Mouse (Mus musculus): ENCODE measurements around the gene Plcxd2.

Plcxd2 gene

DNA sequence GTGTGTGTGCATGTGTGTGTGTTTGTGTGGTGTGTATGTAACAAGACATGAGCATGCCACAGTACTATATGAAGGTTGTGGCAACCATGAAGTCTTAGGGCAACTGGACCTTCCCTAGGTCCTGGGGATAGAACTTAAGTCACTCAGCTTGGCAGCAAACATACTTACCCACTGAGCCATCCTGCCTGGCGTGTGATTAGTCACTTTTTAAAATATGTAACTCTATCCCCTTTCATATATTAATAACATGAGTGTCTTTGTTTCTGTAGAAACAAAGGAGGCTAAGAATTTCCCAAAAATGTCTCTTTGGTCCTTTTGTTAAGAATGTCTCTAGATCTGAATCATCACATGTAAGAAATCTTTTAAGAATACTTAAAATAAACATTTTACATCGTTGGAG is 72.6 kb downstream of the Plcxd2 start:
- DNase-seq (ENCODE audit: low spot score in 2 of 2) = no peak

- DNase-seq (ENCODE audit: low spot score in 2 of 2) = no peak
Observed at GRCm38 (mm10) chr16:45936521-45936920, 73.5 kb downstream of the Plcxd2 start.

GRCm38 (mm10) chr16:45935956-45936483 is 74.0 kb downstream of the Plcxd2 start:
- no peak for DNase-seq (ENCODE audit: low spot score in 2 of 2)

DNA sequence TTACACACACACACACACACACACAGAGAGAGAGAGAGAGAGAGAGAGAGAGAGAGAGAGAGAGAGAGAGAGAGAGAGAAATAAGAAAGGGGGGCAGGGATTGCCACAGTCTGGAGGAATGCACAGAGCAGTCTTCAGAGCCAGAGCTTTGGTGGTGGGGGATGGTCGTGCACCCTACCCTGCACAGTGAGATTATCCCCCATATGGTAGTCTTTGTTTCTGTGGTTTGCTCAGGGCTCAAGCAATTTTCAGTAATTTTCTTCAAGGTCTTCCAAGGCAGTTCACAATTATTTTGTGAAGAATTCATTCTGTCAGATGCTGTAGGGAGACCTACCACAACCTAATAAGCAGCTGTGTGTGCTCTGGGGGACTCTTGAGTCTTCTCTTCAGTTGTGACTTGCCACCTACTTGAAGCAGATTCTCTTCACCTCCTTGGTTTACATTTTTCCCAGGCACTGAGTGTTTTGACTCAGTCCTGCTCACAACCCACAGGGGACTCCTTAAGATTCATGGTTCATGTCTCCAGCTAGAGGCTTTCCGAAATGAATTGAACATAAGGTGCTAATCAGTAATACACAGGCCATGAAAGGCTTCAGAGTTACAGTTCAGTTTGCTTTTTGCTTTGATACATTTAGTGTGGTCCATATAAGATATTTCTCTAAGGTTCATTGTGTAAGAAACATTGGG is 75.2 kb downstream of the Plcxd2 start:
- no peak for DNase-seq (ENCODE audit: low spot score in 2 of 2)

- DNase-seq (ENCODE audit: low spot score in 2 of 2) = peak in 1 of 2 experiments; percentile 11
Observed at GRCm38 (mm10) chr16:45930308-45930707, 79.7 kb downstream of the Plcxd2 start.

GRCm38 (mm10) chr16:45928090-45928489 is 81.9 kb downstream of the Plcxd2 start:
- DNase-seq (ENCODE audit: low spot score in 2 of 2) = no peak

DNA sequence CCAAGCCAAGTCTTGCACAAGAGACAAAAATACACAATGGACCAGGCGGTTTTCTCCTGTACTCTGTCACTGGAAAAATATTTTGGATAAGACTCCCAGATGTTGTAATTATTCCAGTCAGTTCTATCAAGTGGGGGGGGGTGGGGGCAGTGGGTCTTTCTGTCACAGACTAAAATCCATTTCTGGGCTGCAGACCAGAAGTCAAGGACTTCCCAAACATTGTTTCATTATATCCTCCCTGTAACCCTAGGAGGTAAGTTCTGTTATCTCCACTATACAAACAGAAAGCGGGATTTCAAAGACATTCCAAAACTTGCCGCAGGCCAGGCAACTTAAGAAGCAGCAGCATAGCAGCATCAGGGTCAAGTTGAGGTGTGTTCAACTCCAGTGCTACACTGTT is 82.4 kb downstream of the Plcxd2 start:
- DNase-seq (ENCODE audit: low spot score in 2 of 2) = no peak

GRCm38 (mm10) chr16:45926875-45927274 is 83.1 kb downstream of the Plcxd2 start:
- DNase-seq (ENCODE audit: low spot score in 2 of 2) = peak in 1 of 2 experiments; percentile 27

DNA sequence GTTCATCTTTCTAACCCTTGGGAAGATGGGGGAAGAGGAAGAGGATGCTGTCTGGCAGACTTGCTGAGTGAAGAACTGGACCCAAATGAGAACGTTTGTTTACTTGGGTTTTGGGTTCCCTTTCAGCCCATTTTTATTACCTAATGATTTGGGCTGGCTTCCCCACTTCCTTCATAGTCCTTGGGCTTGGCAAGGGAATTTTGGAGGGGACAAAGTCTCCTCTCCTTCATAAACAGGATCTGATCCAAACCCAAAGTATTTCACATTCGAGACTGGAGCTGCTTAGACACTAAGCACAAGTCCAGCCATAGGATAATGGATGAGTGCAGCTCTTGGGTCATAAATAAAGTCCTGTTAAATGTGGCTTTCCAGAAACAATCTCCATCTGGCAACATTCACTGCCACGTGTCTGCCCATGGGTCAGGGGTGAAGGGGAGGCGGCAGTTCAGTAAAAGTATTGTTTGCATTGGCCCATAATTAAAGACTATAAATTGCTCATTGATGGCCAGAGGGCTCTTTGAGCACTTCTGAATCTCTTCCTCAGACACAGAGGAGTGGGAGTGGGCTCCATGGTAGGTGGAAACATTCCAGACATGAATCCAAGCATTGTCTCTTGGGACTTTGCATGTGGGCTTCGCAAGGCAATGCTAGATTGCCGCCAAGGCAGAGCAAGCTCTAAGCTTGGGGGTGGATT is 86.1 kb downstream of the Plcxd2 start:
- DNase-seq (ENCODE audit: low spot score in 2 of 2) = no peak

DNA sequence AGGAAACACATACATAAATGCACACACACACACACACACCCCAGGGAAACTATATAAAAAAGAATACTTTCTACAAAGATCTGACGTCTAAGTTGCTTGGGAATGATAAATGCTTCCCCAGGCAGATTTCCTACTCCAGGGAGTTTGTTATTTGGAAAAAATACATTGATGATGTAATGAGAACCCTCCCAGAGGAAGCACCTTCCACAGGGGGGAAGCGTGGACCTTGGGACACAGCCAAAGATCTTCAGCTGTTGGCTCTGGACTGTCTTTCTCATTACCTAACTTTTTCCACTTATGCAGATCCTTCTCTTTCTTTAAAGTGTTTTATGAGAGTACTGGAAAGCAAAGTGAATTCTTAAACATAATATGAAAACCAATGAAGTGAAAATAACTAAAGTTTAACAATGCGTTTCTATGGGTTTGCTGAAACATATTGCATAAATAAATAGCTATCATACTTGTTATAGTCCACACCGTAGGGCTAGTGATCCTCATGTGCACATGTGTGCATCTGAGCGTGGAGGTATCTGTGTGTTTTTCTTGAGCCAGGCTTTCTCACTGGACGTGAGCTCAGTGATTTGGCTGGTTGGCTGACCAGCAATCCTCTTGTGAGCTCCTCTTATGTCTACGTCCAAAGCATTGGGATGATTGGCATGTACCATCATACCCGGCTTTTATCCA is 87.3 kb downstream of the Plcxd2 start:
- no peak for DNase-seq (ENCODE audit: low spot score in 2 of 2)

DNA sequence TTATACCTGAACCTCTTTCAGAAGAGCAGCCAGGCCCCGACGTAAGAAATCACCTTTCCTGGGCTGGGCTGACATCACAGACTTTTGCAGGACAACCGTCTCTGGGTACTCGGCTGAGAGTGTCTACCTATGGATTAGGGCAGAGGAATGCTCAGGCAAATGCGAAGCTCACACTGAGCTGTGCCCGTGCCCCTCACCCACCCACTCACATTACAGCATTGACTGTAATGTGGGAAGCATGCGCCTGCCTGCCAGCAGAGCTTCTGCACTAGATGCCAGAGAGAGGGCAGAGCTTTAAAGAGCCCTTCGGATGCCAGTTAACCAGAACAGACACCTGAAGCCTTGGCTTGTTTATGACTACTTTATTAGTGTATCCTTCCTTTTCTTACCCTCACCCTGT is 90.4 kb downstream of the Plcxd2 start:
- DNase-seq (ENCODE audit: low spot score in 2 of 2) = no peak

All from urinary bladder, adult 18-20 months (tissue).